Mouse (Mus musculus) adrenal gland, postnatal 36 days (tissue): ENCODE data around the gene Tns1. TPM values are rescaled to one million over a fixed set of nuclear protein-coding genes. Genes with fewer than 3 reads are reported as not detected.

Experiments
- DNase-seq, 2 experiments: peaks; one replicate each; pipeline ENCODE4 v3.0.0; 2021; ENCODE audit warnings: mixed read lengths in 1 of 2
- total RNA-seq, 2 experiments: library from RNA; stranded (reverse); gene quantifications; 2 replicates each; pipeline ENCODE4 v1.2.3; 2021

The Tns1 gene
- total RNA-seq, 2 experiments from 2014 or later: 404 to 411 TPM

DNA sequence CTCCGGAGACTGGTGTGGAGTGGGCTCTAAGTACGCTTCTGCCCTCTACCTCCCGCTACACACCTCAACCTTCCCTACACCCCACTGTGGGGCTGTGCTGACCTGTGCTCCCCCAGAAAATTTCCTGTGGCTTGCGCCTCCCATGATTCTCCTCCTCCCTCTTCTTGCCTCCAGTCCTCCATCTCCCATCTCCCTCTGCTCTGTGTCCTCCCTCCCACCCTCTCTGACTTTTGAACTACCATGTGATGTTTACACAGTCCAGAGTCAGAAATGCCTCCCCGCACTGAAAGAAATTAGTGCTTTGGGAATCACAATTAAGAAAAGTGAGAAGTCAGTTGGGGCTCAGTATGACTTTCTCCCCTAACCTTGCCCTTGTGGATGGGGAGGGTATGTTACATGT is 64.7 kb downstream of the Tns1 start:
- no peak for DNase-seq

DNA sequence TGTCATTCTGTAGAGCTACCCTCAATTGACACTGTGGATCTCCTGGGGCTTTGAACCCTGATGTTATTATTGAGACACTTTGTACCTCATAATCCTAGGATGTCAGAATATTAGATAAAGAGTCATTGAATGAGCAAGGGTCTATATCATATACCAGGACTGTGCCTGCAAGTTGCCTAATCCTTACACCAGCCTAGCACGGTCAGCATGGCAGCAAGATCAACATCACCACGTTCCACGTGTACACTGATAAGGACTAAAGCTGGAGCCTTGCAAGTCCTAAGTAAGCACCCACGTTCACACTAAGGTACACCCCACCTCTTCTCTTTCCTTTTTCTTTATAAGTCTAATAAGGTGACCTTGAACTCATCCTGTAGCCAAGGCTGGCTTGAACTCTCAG is 65.5 kb downstream of the Tns1 start:
- no peak for DNase-seq

DNA sequence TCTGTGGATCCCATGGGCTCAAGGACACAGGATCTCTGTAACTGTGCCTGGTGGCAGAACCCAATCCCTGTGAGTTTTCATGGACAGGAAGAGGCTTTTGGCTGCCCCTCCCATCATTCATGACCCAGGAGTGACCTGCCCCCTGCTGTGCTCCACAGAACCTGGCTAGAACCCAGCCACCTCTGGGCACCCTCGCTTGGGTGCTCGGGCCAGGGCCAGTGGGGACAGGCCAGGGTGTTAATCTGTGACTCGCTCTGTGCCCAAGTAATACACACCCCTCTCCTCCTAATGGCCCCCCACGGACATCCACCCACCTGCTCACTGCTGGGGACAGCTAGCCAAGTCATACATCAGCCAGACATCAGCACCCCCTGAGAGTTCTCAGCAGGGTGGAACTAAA is 65.9 kb downstream of the Tns1 start:
- no peak for DNase-seq

DNA sequence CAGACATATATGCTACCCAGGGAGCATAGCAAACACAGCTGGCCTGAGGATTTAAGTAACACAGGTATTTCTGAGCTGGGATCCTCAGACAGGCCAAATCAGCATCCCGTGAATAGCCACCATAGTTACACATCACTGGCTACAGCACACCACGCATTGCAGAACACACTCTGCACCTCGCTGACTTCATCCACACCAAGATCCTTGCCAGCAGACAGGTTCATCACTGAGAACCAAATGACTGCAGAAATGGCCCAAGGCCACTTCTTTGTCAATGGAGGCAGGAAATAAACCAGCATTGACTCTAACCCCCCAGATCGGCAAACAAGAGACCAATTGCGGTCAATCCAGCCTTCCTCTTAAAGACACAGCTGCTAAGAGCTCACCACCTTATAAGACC is 66.7 kb downstream of the Tns1 start:
- DNase-seq: no peak

DNA sequence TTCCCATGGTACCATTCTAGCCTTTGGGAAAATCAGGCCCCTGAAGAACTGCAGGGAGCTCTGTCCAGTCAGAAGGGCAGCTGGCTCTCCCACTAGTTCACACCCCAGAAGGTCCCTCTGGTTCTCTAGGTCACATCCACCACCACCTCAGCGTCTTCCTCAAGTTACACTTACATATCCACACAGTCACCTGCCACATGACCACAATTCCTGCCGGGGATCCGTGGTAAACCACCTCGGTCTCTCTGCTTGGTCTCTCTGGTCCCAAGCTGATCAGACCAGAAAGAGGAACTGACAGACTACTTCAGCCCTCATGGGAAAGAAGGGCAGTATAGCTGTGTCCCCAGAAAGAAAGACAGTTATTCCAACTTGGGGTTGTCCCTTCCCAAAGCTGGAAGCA is 68.7 kb downstream of the Tns1 start:
- no peak for DNase-seq

GRCm38 (mm10) chr1:74054471-74054870 is 69.8 kb downstream of the Tns1 start:
- peak in 1 of 2 experiments; percentile 32 for DNase-seq

DNA sequence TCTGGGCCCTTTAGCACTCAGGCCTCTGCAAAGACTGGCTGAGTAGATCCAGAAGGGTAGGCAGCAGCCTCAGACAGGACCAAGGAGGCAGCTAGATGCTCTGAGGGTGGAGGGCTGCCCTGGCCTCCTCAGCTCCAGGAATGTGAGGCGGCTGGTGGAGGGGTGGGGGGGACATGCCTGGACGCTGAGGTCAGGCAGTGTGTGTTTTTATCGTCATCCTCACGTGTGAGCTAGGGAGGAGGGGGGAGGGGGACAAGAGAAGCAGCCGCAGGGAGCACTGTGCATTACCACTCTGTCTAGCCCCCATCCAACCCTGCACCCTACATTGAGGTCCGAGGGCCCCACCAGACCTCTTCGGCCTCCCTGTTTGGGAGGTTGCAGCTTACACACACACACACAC is 70.2 kb downstream of the Tns1 start:
- DNase-seq: no peak

- DNase-seq: no peak
These were observed 71.2 kb downstream of the Tns1 start for GRCm38 (mm10) chr1:74053068-74053467.

- no peak for DNase-seq
These were observed 72.9 kb downstream of the Tns1 start for GRCm38 (mm10) chr1:74051349-74051748.

DNA sequence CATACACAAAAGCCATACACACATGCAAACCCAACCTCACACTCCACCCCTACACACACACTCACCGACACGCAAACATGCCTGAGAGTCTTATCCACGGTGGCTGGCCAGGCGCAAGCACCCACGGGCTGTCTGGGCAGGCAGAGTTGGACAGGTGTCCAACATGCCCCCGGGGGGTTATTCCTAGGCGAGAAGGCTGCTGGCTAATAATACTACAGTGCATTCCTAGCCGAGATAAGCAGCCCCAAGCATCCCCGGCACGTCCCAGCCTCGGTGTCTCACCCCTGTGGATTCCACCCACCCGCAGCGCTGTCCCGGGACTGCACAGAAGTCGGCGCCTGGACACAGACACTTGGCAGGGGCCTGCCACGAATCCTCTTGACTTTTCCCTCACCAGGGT is 74.8 kb downstream of the Tns1 start:
- no peak for DNase-seq

DNA sequence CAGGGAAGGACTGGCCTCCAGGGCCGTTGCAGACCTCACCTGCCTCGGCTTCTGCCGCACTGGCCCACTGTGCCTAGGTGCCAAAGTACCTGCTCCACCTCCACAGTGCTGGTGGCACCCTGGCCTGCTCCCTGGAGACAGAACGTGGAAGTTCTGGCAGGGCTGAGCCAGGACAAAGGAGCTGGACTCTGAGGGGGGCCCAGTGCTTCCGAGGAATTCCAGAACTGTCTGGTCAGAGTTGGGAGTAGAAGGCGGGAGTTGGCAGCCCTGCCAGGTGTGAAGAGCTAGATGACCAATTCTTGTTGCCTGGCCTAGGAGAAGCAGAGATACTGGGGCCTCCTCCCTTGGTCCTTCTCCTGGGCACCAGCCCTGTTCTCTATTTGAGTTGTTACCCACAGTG is 76.5 kb downstream of the Tns1 start:
- DNase-seq: no peak

DNA sequence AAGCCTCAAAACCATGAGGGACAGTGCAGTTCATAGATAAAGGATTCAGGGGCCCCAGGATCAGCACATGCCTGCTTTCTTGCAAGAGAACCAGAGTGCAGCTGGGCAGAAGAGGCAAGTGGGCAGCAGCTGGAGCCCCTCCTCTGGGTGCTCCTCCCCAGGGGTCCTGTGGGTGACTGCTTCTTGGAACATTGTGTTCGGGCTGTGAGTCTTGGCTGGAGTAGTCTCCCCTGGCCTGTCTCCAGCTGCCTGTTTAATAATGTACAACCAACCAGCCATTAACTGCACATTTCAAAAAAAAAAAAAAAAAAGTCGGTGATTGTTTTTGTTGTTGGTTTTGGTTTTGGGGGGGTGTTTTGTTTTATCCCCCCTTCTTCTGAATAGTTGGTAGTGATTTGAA is 76.9 kb downstream of the Tns1 start:
- DNase-seq: peak in 1 of 2 experiments; percentile 37

DNA sequence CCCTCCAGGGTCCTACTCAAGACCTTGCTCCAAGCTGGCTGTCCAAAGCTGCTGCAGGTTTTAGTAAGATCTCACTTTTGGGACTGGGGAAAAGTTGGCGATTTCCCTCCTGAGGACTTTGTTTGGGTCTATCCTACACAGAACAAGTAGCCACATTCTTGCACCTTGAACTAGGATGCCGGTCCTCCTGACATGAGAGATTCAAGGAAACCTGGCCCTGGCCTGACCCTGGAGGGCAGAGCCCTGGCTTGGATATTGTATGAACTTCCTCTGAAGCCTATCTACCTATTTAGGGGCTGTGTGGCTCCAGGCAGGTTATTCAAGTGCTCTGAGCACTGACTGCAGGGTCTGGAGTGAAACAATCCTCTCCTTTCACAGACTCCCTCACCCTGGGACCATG is 79.2 kb downstream of the Tns1 start:
- DNase-seq: no peak

DNA sequence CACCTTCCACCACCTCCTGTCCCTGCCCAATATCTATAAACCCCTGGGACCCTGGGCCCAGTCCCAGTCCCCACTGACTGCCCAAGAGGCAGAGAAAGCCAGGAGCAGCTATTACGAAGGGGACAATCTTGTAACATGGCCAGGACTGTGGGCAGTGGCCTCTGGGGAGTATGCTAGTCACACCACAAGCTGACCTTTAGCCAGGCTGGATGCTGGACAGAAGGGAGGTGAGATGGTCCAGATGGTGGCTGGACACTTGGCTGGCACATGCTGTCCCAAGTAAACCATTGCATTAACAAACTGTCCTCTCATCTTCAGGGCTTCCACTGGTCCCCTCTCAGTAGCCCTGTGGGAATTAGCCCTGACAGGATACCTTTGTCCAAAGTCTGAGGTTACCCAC is 79.8 kb downstream of the Tns1 start:
- peak in 1 of 2 experiments; percentile 59 for DNase-seq

DNA sequence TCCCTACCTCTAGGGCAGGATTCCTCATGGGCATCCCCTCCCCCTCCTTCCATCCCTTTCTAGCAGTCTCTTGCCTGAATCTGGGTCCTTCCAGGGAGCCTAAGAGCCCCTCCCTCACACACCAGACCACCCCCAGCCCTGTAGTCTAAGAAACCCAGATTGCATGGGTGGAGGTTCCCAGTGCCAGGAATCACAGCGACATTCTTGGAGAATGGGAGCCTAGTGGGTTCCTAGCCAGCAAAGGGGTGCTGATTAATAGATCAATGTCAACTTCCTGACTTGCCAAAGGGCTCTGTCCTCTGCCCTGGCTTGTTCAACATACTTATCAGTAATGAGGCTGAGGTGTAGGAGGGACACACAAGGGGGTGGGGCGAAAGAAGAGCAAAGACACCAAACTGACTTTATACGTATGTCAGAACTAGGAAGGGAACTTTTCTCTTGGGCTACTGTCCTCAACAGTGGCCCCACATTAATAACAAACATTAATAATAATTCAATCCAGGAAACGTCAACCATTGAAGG is 80.6 kb downstream of the Tns1 start:
- DNase-seq: no peak

DNA sequence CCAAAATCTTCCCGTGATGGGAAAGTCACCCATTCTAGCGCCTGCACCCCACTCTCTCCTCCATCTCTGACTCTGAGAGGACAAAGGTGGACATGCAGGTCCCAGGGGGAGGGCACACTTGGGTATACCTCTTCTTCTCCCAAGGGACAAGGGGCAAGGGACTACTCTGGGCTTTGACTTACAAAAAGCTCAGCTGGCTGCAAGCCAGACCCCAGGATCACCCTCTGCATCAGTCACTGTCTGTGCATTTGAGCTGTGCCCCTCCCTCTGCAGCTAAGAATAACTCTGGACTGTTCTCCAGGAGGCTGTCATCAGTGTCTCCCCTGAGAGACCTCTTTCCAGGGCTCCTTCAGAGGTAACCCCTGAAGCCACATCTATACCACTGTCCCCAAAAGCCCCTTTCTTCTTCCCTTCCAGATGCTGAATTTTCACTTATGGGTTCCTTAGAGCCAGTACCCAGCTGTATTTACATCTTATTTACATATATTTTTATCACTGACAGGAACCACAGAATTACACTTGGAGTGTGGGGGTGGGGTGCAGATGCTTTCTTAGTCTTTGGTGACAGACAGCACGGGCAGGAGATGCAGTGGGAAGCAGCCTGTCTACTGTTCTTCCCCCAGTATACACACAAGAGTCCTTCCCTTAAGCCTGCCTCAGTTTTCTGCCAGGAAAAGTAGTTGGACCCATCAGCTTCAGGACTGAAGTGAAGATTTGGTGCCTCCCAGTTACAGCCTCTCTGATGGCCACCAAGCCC is 81.4 kb downstream of the Tns1 start:
- DNase-seq: peak in 1 of 2 experiments; percentile 49

GRCm38 (mm10) chr1:74041692-74042091 is 82.6 kb downstream of the Tns1 start:
- no peak for DNase-seq

DNA sequence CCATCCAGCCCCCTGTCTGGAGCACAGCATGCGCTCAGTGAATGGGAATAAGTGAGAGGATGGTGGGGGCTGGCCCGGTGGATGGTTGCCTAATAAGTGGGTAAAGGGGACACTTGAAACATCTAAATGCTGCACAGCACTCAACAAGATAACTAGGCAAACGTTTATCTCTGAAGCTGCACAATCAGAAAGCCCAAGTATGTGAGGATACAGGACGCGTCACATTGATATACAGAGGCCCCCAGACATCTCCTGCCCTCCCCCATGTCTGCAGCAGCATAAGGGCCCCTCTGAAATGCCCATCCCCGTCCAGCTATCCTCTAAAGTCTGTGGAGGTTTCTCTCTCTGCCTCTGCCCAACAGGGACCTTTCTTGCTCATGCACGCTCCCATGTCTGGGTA is 83.1 kb downstream of the Tns1 start:
- no peak for DNase-seq

- peak; percentile 88 to 90 for DNase-seq
These were observed 87.5 kb downstream of the Tns1 start for GRCm38 (mm10) chr1:74036560-74037390.

GRCm38 (mm10) chr1:74035912-74036489 is 88.2 kb downstream of the Tns1 start:
- no peak for DNase-seq

DNA sequence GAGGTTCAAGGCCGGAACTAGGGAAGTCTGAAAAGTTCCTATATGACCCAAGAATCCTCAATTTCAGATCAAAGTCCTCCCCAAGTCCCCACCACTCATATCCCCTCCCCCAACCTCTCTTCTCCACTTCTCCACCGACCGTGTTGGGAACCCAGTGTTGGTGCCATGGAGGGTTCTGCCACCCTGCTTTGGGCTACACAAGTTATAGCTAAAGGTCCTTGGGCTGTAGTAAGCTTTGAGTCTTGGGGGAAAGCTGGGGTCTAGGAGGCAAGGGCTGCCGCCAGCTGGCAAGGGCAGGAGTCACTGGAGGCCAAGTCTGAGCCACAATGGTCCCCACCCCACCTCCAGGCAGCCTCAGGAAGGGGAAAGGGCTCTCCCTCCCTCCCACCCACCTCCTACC is 88.8 kb downstream of the Tns1 start:
- no peak for DNase-seq

GRCm38 (mm10) chr1:74034736-74035135 is 89.5 kb downstream of the Tns1 start:
- DNase-seq: peak; percentile 51 to 56

GRCm38 (mm10) chr1:74034211-74034610 is 90.0 kb downstream of the Tns1 start:
- no peak for DNase-seq
